Mouse (Mus musculus): ENCODE measurements around the gene Serp2.

DNA sequence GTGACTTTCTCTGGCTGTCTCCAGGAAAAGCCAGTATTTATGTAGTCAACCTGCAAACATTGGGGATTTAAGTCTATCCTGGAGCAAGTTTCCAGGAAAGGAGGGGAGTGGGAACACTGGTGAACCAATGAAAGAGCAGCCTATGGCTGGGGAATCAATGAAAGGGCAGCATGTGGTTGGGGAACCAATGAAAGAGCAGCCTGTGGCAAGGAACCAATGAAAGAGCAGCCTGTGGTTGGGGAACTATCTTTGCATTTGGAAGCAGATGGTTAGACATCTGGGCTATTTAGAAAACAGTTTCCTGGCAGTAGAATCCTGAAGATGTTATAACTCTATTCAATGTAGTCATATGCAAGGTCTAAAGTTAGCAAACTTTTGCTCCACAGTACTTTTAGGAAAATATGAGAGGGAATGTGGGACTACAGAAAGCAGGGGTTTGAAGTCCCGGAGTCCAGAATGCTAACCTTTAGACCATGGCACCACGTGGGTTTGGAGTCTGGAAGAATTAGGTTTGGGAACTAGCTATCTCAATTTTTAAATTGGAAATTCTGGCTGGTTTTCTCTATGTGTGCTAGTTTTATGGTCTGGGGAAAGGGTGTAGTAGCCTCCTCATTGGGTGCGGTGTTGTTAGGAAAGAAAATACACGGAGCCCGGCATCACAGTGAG is 16.6 kb downstream of the Serp2 start:
- TF ChIP-seq POLR2A (IDR thresholded peaks at IDR 0.05; ENCODE audit: insufficient read depth, low read depth, low read length) = no peak
- no peak for TF ChIP-seq CTCF (IDR thresholded peaks at IDR 0.05; ENCODE audit: insufficient read depth, low read depth, low read length)

Data from olfactory bulb, adult 2 months (tissue).